Mouse (Mus musculus) small intestine, adult 2 months (tissue): ENCODE measurements around the gene Il5. TPM values are rescaled to one million over a fixed set of nuclear protein-coding genes. Genes with fewer than 3 reads are reported as not detected.

Experiments
- H3K27ac ChIP-seq: fragments of 200-500 bp; 2 replicates; pipeline ENCODE4 v1.5.1; 2012; ENCODE audit warnings: low read depth, low read length, control low read depth, inconsistent platforms; ENCODE audit not compliant: insufficient read depth
- H3K27me3 ChIP-seq: fragments of 200-500 bp; 2 replicates; pipeline ENCODE4 v1.6.1; 2012; ENCODE audit warnings: mild to moderate bottlenecking, moderate library complexity, low read length, inconsistent platforms; ENCODE audit not compliant: control insufficient read depth, insufficient read depth
- H3K36me3 ChIP-seq: fragments of 200-500 bp; 2 replicates; pipeline ENCODE4 v1.6.1; 2012; ENCODE audit warnings: mild to moderate bottlenecking, low read length, control low read depth, inconsistent platforms; ENCODE audit not compliant: control insufficient read depth, insufficient read depth
- H3K4me1 ChIP-seq: fragments of 200-500 bp; 2 replicates; pipeline ENCODE4 v1.6.1; 2012; ENCODE audit warnings: low read length, inconsistent platforms, mixed read lengths; ENCODE audit not compliant: control insufficient read depth, insufficient read depth, insufficient read length
- H3K4me3 ChIP-seq: fragments of 200-500 bp; 2 replicates; pipeline ENCODE4 v1.5.1; 2012; ENCODE audit warnings: low read depth, mild to moderate bottlenecking, control low read depth, inconsistent platforms, low read length, moderate library complexity
- CTCF ChIP-seq: fragments of 200-500 bp; IDR thresholded peaks from 2 replicates; pipeline ENCODE4 v1.5.1; 2012; ENCODE audit warnings: low read depth, mild to moderate bottlenecking, control low read depth, inconsistent platforms, low read length, moderate library complexity, mixed read lengths; ENCODE audit not compliant: insufficient replicate concordance, insufficient read length; ENCODE audit errors: extremely low read depth
- POLR2A ChIP-seq: fragments of 200-500 bp; IDR thresholded peaks from 2 replicates; pipeline ENCODE4 v1.6.1; 2012; ENCODE audit warnings: low read depth, mild to moderate bottlenecking, control low read depth, inconsistent platforms, low read length, moderate library complexity
- WGBS: fragments of 180-500 bp; shearing (Covaris S2); methylation state at CpG from one replicate; pipeline ENCODE4 v1.1.7; 2018; 5-methylcytosine and 5-hydroxymethylcytosine counted together
- polyA plus RNA-seq: library from polyadenylated mRNA; depleted of rRNA; stranded (reverse); fragments of >200 nt; gene quantifications from 2 replicates; pipeline ENCODE4 v1.2.3, GENCODE M21; 2012; rRNA removed

The Il5 gene
- polyA plus RNA-seq, result not detected in 2 replicates

- Histone ChIP-seq H3K4me1 (no peaks in the 10 kb centered on the region), H3K4me3 (no peak within 1 kb of the TSS), H3K36me3 (no peaks in the 10 kb centered on the region), H3K27ac (no peak within 1 kb of the TSS), H3K27me3 (0 out of 2 replicates have a peak, but pooled peaks cover under 1% of the 10 kb centered on the region)
- WGBS, result 70% methylated on average over 6 of the region's 6 CpGs
- TF ChIP-seq CTCF (no peak), POLR2A (no peak)
Observed at GRCm38 (mm10) chr11:53720715-53721114, at the start of gene Il5. Il5 (plus strand) TSS chr11:53720794.

- WGBS, result 97% methylated on average over 4 of the region's 4 CpGs
- TF ChIP-seq CTCF (no peak), POLR2A (no peak)
- peaks cover 50% of the 10 kb centered on the region for H3K36me3 ChIP-seq
- no peak overlapping the region for H3K27ac ChIP-seq
- H3K4me3 ChIP-seq, result no peak overlapping the region
- H3K4me1 ChIP-seq, result no peaks in the 10 kb centered on the region
- no peaks in the 10 kb centered on the region for H3K27me3 ChIP-seq
Observed at GRCm38 (mm10) chr11:53671414-53671813, 49.2 kb upstream of the Il5 start.

GRCm38 (mm10) chr11:53680141-53680540, 40.5 kb upstream of the Il5 start:
- no peak overlapping the region for H3K4me3 ChIP-seq
- no peaks in the 10 kb centered on the region for H3K4me1 ChIP-seq
- peaks cover 42% of the 10 kb centered on the region for H3K36me3 ChIP-seq
- no peaks in the 10 kb centered on the region for H3K27me3 ChIP-seq
- H3K27ac ChIP-seq, result no peak overlapping the region
- TF ChIP-seq CTCF, result no peak
- no peak for TF ChIP-seq POLR2A
- WGBS, result 80% methylated on average over 4 of the region's 4 CpGs

DNA sequence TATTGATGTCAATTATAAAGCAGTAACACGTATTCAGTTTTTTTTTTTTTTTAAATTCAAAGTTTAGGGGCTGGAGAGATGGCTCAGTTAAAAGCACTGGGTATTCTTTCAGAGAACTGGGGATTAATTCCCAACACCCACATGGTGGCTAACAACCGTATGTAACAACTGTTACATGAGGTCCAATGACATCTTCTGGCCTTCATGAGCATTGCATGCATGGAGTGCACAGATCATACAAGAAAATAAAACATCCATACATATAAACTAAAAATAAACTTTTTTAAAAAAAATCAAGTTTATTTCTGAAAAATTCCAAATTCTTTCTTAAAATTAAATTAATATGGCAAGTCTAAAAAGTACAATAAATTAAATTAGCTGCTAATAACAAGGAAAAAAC, 38.9 kb upstream of the Il5 start:
- WGBS, result 96% methylated on average over 2 of the region's 2 CpGs

DNA sequence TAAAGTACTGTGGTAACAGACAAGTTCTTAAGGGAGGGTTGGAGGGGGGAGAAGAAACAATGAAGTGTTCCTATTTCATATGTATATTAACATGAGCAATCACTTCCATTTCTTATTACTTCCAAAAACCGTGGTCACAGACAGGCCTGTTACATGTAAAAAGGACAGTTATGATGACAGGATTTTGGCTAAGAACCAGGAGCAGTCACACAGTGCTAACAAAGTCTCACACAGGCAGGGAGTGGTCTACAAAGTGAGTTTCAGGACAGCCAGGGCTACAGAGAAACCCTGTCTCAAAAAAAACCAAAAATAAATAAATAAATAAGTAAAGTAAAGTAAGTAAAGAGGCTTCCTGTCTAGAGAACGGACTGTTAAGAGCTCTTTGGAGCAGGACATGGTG, 38.4 kb upstream of the Il5 start:
- Histone ChIP-seq H3K27ac (no peak overlapping the region), H3K4me1 (no peaks in the 10 kb centered on the region), H3K4me3 (no peak overlapping the region), H3K27me3 (no peaks in the 10 kb centered on the region), H3K36me3 (peaks cover 46% of the 10 kb centered on the region)
- TF ChIP-seq POLR2A (no peak), CTCF (no peak)
- 81% methylated on average over 2 of the region's 2 CpGs for WGBS

More for the DNA sequence above, 38.9 kb upstream of the Il5 start:
- Histone ChIP-seq H3K4me3 (no peak overlapping the region), H3K27me3 (no peaks in the 10 kb centered on the region), H3K36me3 (peaks cover 43% of the 10 kb centered on the region), H3K4me1 (no peaks in the 10 kb centered on the region), H3K27ac (no peak overlapping the region)
- TF ChIP-seq CTCF, result no peak
- TF ChIP-seq POLR2A, result no peak

DNA sequence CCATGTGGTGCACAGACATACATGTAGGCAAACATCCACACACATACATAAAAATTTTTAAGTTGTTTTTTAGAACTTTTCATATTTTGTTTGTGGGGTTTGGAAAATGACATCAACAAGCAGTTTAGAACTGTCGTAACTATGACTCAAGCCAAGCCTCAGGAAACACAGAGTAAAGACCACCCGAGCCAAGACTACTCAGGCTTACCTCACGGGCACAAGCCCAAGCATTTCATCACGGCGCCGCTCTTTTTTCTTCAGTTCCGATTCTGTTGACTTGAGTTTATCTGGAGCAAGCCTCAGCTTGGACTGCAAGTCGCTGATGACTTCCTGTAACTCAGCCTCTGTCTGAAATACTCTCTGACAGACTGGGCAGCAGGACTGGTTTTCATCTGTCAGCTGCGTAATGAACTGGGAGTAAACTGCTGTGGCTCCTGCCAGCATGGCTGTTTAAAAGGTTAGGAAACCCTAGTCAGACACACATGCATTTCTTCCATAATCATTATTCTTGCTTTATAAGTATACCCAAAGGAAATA, 37.5 kb upstream of the Il5 start:
- TF ChIP-seq CTCF (no peak), POLR2A (no peak)
- H3K4me3 ChIP-seq, result no peak overlapping the region
- no peaks in the 10 kb centered on the region for H3K4me1 ChIP-seq
- no peak overlapping the region for H3K27ac ChIP-seq
- H3K27me3 ChIP-seq, result no peaks in the 10 kb centered on the region
- peaks cover 44% of the 10 kb centered on the region for H3K36me3 ChIP-seq
- 90% methylated on average over 9 of the region's 9 CpGs for WGBS

DNA sequence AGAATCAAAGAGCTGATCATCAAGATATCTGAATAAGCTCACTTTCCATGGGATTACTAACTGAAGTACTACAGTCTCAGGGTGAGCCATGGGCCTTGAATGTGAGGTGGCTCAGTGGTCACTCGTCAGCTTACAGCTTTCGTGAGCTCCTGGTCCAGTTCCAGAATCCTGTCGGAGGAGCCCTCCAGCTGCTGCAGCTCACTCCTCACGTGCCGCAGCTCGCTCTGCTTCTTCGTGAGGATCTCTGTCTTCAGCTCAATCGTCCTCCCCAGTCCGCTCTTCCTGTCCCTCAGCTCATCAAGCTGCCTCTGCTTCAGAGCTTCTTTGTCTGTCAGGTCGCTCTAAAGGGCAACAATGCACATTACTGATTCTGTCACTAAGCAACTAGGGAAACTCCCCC, 28.6 kb upstream of the Il5 start:
- no peak overlapping the region for H3K27ac ChIP-seq
- TF ChIP-seq POLR2A (no peak), CTCF (no peak)
- no peaks in the 10 kb centered on the region for H3K4me1 ChIP-seq
- 88% methylated on average over 10 of the region's 10 CpGs for WGBS
- H3K27me3 ChIP-seq, result no peaks in the 10 kb centered on the region
- H3K4me3 ChIP-seq, result no peak overlapping the region
- peaks cover 36% of the 10 kb centered on the region for H3K36me3 ChIP-seq
